Mouse (Mus musculus) ES-E14 (cell line): ENCODE measurements around the gene Il11ra1. TPM values are rescaled to one million over a fixed set of nuclear protein-coding genes. Genes with fewer than 3 reads are reported as not detected.

Source experiments
- DNase-seq: peaks from one replicate; pipeline ENCODE4 v3.0.0-alpha.2; 2013; ENCODE audit warnings: low read depth, low spot score
- H3K27ac ChIP-seq: 2 replicates; pipeline ENCODE4 v1.5.1; 2012; ENCODE audit warnings: low read depth, mild to moderate bottlenecking, low read length, moderate library complexity, mixed read lengths; ENCODE audit not compliant: poor library complexity, insufficient read depth, severe bottlenecking
- H3K36me3 ChIP-seq: 2 replicates; pipeline ENCODE4 v1.6.1; 2012; ENCODE audit warnings: mild to moderate bottlenecking, low read length, moderate library complexity, mixed read lengths; ENCODE audit not compliant: control insufficient read depth, poor library complexity, insufficient read depth, severe bottlenecking
- H3K4me1 ChIP-seq, 2 experiments: fragments of 150-350 bp in 1 of 2; sonication (generic) in 1 of 2; 2 replicates each; pipeline ENCODE4 v1.6.1; 2012; ENCODE audit warnings: low read length in 2 of 2, mild to moderate bottlenecking in 1 of 2, mixed read lengths in 1 of 2; ENCODE audit not compliant: control insufficient read depth in 2 of 2, insufficient read depth in 2 of 2, poor library complexity in 1 of 2
- H3K4me3 ChIP-seq, 2 experiments: fragments of 150-350 bp in 1 of 2; sonication (generic) in 1 of 2; 2 replicates each; pipeline ENCODE4 v1.5.1; 2012; ENCODE audit warnings: low read length in 2 of 2, low read depth in 1 of 2, mild to moderate bottlenecking in 1 of 2, mixed read lengths in 1 of 2; ENCODE audit not compliant: insufficient read depth in 1 of 2, poor library complexity in 1 of 2, severe bottlenecking in 1 of 2
- H3K9ac ChIP-seq: 2 replicates; pipeline ENCODE4 v1.6.1; 2012; ENCODE audit warnings: low read depth, mild to moderate bottlenecking, low read length, mixed read lengths; ENCODE audit not compliant: poor library complexity, insufficient read depth, severe bottlenecking
- H3K9me3 ChIP-seq: fragments of 150-350 bp; sonication (generic); 2 replicates; pipeline ENCODE4 v1.6.1; 2012; ENCODE audit warnings: low read depth, mild to moderate bottlenecking, low read length; ENCODE audit not compliant: control insufficient read depth, insufficient read depth
- CHD2 ChIP-seq: IDR thresholded peaks from 2 replicates; pipeline ENCODE4 v1.6.1; 2014; ENCODE audit warnings: mild to moderate bottlenecking, low read depth, low read length, inconsistent platforms
- HCFC1 ChIP-seq: IDR thresholded peaks from 2 replicates; pipeline ENCODE4 v1.6.1; 2012; ENCODE audit warnings: low read length, inconsistent platforms, borderline replicate concordance; ENCODE audit not compliant: insufficient read depth
- MAFK ChIP-seq: IDR thresholded peaks from 2 replicates; pipeline ENCODE4 v1.6.1; 2014; ENCODE audit warnings: mild to moderate bottlenecking, low read depth, low read length, inconsistent platforms; ENCODE audit not compliant: insufficient read depth
- ZC3H11A ChIP-seq: IDR thresholded peaks from 2 replicates; pipeline ENCODE4 v1.6.1; 2012; ENCODE audit warnings: low read depth, mild to moderate bottlenecking, inconsistent platforms, low read length, borderline replicate concordance
- ZNF384 ChIP-seq: IDR thresholded peaks from 2 replicates; pipeline ENCODE4 v1.6.1; 2012; ENCODE audit warnings: low read depth, low read length, inconsistent platforms
- in situ Hi-C, 2 experiments: fragments of 600-800 bp; cut with MboI; formaldehyde crosslinking; loops; one replicate each; pipeline ENCODE4 v1.15.1; 2025; ENCODE audit warnings: low sequenced_read_pairs in 2 of 2, inconsistent platforms in 1 of 2; ENCODE audit not compliant: unreplicated experiment in 2 of 2
- total RNA-seq: library from RNA; depleted of rRNA; stranded (reverse); fragments of 300-350 nt; gene quantifications from 2 replicates; pipeline ENCODE4 v1.2.3, GENCODE M21; 2012

Gene Il11ra1
- total RNA-seq, 1 experiment, result 13.5 TPM

DNA sequence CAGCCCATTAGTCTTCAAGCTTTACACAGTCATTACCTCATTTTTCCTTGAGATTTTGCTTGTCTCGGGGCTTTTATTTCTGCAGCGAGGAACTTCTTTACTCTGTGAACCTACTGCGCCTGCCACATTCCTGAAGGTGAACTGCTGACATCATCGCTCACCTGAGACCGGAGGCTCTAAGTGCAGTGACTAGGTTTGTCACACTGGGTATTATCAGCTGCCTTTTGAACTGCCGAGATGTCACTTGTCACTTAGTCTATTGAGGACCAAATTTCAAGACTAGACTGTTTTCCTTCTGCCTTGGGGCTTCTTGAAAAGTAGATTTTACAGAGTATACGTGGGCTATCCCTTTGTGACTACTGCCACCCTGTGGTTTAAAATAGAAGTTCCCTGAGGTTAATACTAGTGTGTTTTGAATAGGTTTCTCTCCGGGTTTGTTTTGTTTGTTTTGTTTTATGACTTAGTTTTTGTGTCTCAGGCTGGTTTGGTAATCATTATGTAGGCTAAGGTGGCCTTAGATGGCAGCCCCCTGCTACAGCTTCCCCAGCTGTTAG is 8.5 kb downstream of the Il11ra1 start:
- Histone ChIP-seq H3K4me3 (no peak overlapping the region), H3K4me1 (peaks cover 0 to 23% of the 10 kb centered on the region in 2 experiments; a peak in 2 of 4 replicates), H3K9me3 (no peaks in the 10 kb centered on the region), H3K27ac (no peak overlapping the region), H3K9ac (no peak overlapping the region), H3K36me3 (peaks cover 10% of the 10 kb centered on the region; the same call in 1 of the 2 replicates)
- TF ChIP-seq ZC3H11A, result peak; percentile 46; the same call in 1 of the 2 replicates
- TF ChIP-seq HCFC1, result no peak
- DNase-seq, result peak; percentile 54
- in situ Hi-C loops, result loop anchor here (10.0 to 25.0 kb wide), 2 partner anchors 146 to 153 kb away; partner anchors contain the start of genes Dnaic1 (in 1 of the 2) and Fam219a (in 1 of the 2)

DNA sequence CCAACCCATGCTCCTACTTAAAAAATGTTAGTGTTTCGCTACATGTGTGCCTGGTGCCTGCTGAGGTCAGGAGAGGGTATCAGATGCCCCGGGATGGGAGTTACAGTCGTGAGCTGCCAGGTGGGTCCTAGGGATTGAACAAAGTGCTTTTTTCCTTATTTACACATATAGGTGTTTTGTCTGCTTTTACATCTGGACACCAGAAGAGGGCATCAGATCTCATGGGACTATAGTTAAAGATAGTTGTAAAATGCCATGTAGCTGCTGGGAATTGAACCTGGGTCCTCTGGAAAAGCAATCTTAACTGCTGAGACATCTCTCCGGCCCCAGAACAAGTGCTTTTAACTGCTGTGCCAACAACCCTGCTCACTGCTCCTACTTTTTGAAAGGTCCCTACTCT is 10.4 kb downstream of the Il11ra1 start:
- no peak overlapping the region for H3K9ac ChIP-seq
- H3K36me3 ChIP-seq, result peaks cover 14% of the 10 kb centered on the region; the same call in 1 of the 2 replicates
- peaks cover 2 to 12% of the 10 kb centered on the region in 2 experiments; a peak in 1 of 4 replicates for H3K4me1 ChIP-seq
- in situ Hi-C loops, result loop anchor here in 1 of 2 experiments (25.0 kb wide), 1 partner anchor 148 kb away; the partner anchor contains the start of genes Dnaic1 and Fam219a
- H3K4me3 ChIP-seq, result no peak overlapping the region
- no peak for TF ChIP-seq HCFC1
- TF ChIP-seq MAFK, result no peak
- TF ChIP-seq ZNF384, result no peak
- no peak for TF ChIP-seq ZC3H11A
- no peaks in the 10 kb centered on the region for H3K9me3 ChIP-seq
- no peak overlapping the region for H3K27ac ChIP-seq
- DNase-seq, result no peak

DNA sequence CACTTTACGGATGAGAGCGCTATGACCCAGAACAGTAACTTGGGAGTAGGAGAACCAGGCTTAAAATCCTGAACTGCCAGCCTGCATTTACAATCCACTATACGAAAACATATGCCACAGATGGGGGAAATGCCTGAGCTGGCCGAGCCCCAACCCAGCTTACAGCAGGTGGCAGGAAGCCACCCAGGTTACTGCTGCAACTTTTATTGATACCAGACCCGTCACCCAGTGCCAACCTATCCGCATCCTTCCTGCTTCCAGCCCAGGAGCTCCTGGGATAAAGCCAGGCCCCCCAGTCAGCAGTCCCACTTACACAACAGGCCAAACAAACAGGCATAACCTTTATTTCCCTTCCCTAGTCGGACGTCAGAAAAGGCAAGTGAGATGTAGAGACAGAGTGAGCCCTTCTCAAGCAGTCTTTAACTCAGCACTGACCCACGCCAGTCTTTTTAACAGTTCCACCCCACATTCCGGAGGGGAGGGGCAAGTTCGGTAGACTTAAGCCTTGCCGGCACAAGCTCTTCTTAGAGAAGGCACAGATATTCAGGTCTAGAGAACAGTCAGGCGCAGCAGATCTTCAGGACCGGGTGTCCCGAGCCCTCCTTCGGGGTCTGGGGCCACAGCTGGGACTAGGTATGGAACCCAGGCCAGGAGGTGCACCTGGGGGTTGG is 12.1 kb downstream of the Il11ra1 start:
- in situ Hi-C loops, result loop anchor here in 1 of 2 experiments (25.0 kb wide), 1 partner anchor 150 kb away; the partner anchor contains the start of genes Dnaic1 and Fam219a
- H3K4me3 ChIP-seq, result peak overlapping the region; percentile 68 to 100
- H3K27ac ChIP-seq, result no peak overlapping the region
- no peak for TF ChIP-seq ZNF384
- no peak for TF ChIP-seq CHD2
- no peak for TF ChIP-seq MAFK
- TF ChIP-seq ZC3H11A, result no peak
- no peak for TF ChIP-seq HCFC1
- H3K9me3 ChIP-seq, result no peaks in the 10 kb centered on the region
- peak overlapping the region; percentile 82 for H3K9ac ChIP-seq
- H3K4me1 ChIP-seq, result peaks cover 2 to 5% of the 10 kb centered on the region in 2 experiments; a peak in 1 of 4 replicates
- no peak for DNase-seq
- peaks cover 16% of the 10 kb centered on the region; the same call in 1 of the 2 replicates for H3K36me3 ChIP-seq

DNA sequence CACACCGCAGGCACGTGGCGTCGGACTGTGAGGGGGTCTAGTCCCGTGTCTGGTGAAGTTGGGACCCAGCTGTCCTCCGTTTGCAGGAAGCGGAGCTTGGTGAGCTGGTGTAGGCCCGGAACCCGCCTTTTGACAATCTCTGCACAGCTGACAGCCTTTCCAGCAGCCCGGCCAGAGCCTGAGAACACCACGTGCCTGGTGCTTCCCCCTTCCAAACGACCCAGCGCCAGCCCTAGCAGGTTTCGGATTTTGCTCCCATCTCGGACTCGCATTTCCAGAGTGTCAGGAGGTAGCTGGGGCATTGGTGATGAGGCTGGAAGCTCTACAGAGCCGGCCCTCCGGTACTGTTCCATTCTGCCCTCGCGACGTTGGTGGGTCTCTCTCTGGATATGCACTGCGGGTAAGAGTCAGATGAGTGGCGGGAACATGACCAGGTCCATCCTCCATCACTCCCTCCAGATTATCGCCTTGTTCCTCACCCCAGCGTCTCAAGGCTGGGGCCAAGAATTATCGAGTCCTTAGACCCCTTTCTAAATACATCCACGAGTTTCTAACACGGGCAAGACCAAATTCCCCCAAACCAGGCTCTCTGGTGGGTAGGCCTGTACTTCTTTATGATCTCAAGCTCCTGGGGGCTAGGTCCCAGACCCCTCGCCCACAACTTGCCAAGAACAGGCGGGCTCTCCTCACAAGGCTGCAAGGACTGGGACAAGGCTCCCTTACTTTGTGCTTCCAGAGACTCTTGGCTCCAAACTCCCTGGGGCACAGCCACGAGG is 12.8 kb downstream of the Il11ra1 start:
- Histone ChIP-seq H3K4me1 (peaks cover 2 to 5% of the 10 kb centered on the region in 2 experiments; a peak in 1 of 4 replicates), H3K9me3 (no peaks in the 10 kb centered on the region), H3K4me3 (peak overlapping the region; percentile 68 to 100), H3K9ac (peak overlapping the region; percentile 82), H3K27ac (0 out of 2 replicates have a peak overlapping the region, but pooled peaks have one; percentile 1), H3K36me3 (peaks cover 17% of the 10 kb centered on the region; the same call in 1 of the 2 replicates)
- TF ChIP-seq HCFC1 (no peak), CHD2 (no peak), MAFK (no peak), ZNF384 (no peak), ZC3H11A (no peak)
- no peak for DNase-seq
- in situ Hi-C loops, result loop anchor here in 1 of 2 experiments (25.0 kb wide), 1 partner anchor 150 kb away; the partner anchor contains the start of genes Dnaic1 and Fam219a
